Mouse (Mus musculus) mouse trophoblast stem cell (cell line): ENCODE data around the gene Neurod2.

Experiments used
- in situ Hi-C, 2 experiments: fragments of 300-500 bp; cut with MseI, MboI; formaldehyde crosslinking; loops; 2 replicates in 1 of 2; 3 replicates in 1 of 2; pipeline ENCODE4 v1.15.1; 2025

Gene Neurod2

DNA sequence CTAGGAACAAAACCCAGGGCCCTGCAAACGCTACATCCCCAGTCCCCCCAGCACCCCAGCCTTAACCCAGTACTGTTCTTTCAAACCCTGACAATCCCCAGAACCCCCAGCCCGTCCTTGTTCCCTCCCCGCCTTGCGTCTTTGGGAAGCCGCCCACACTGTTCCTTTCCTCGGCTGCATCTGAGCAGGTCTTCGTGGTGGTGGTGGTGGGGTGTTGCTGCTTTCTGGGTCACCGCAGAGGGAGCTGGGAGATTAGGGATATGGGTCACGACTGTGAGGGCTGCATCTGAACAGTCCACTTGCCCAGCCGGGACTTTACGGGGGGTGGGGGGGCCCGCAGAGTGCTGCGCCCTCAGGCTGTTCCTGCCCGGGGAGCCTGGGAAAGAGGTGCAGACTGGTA lies 25.0 kb upstream of the Neurod2 start:
- in situ Hi-C loops = no loop called here

DNA sequence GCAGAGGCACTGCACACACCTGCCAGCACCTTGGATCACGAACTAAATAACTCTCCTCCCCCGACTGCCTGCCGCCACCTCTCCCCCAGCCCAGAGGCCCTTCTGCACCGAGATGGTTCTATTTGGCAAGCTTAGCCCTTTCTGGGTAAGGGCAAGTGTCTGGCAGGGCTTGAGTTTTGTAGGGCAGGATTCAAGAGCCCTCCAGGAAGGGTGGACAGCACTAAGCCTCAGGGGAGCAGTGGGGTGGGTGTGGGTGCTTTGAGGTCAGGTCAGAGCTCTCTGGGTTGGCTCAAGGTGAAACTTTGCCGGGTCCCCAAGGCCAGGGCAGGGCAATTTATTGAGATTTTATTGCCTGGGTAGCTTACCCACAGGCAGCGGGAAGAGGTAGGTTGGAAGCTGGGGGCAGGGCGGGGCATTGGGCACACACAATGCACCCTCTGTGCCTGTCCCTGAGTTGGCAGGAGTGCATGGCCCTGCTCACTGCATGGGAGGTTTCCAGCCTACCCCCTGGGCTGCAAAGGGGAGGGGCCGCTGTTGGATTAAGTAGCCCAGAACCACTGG lies 24.3 kb upstream of the Neurod2 start:
- in situ Hi-C loops = no loop called here

DNA sequence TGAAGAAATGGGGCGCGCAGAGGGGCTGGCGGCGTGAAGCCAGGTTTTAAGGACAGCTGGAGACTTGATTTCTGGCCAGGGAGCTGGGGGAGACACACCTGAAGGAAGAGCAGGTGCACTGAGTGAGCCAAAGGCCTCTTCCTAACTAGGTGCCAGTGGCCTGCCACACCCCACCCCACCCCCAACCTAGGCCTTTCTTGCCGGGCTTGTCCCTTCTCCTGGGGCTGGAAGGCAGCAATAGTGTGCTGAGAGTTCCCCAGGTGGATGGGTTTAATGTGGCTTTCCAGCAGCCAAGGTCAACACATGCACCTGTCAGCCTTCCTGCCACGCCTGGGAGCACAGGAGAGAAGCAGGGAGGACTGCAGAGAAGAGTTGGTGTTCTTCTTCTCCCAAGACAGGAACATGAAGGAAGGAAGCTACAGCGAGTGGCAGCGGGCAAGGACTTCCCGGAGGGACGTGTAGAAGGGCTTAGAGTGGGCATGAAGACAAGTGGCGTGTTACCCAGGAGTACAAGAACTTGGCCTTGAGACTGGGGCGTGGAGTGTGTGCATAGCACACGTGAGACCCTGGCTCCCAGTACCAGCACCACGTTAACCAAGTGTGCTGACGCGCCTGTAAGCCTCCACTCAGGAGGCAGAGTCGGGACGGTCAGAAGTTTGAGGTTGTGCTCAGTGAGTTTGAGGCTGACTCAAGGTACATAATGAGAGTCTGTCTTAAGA lies 23.0 kb upstream of the Neurod2 start:
- in situ Hi-C loops = no loop called here

DNA sequence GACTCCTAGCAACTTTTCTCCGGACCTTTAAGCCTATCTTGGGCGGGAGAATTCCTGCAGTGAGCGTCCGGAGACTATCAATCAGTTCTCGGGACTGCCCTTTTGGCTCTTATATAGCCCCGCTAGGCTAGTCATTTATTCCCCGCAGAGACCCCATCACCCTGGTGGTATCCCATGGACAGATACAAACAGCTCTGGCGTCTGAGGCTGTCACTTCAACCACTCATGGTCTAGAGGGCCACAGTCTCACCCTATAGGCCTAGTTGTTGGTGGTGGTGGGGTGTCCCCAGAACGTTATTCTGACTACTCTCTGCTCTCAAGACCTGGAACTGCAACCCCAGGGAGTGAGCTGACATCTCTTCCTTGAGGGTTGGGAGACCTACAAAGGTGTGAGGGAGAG lies 19.9 kb upstream of the Neurod2 start:
- in situ Hi-C loops = no loop called here

DNA sequence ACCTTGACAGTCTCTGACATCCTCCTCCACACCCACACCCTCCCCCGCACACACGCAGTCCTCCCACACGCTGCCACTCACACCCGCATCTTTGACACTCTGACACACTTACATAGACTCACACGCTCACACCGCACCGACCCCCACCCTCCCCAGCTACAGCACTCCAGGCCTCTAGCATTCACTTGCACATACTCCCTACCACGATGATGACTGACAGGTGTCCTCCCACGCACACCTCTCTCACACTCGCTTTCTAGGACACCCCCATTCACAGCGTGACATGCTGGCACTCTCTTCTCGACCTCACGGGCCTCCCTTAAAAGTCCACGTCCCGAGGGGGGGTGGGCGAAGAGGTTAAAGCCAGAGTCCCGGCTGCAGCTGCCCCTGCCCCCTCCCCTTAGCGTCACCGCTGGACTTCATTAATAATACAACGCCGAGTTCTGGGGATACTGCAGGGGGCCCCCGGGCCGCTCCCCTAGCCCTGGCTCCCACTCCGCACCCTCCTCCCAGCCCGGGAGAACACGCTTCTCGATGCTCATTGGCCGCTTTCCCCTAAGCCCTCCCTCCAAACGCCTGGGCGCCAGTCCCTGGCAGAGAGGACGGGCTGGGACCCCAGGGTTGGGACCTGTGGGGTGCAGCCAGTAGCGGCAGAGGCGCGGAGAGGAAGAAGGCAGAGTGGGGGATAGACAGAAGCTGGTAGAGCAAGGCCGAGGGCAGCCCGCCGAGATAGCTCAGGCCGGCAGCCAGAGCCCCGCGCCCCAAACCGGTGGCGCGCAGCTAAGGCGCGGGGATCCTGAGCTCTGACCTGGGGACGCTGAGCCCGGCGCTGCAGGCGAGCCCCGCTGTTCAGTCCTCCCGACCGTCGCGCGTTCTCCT lies 18.9 kb upstream of the Neurod2 start, which contains the start of gene Ppp1r1b:
Gene Ppp1r1b, plus strand, starts transcription at position 322 of the 879 bp plus-strand sequence.
- in situ Hi-C loops = no loop called here

DNA sequence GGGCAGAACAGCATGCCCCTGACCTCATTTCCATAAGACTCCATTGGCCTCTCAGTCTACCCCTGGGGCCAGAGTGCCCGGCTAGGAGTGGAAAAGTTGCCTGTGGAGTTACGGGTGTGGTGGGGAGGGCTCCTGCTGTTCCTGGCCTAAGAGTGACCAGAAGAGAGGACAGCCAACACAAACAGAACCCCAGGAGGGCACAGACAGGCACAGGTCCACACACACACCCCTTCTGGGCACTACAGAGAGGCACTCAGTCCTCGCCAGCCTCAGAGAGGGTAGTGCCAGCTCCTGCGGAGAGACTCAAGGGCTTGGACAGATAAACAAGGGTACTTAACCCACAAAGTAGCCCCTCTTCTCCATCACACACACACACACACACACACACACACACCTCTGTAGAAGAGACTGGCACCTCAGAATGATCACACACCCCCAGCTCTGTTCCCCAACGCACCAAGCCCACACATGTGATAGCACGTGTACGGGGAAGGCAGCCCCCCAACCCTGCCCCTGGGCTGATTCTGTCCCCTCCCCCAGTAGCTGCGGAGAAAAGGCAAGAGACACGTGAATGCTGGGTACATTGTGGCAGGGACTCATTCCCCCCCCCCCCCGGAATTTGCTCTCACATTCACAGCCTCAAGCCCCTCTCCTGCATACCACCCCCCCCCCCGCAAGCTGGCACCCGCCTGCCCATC lies 18.1 kb upstream of the Neurod2 start:
- in situ Hi-C loops = no loop called here

DNA sequence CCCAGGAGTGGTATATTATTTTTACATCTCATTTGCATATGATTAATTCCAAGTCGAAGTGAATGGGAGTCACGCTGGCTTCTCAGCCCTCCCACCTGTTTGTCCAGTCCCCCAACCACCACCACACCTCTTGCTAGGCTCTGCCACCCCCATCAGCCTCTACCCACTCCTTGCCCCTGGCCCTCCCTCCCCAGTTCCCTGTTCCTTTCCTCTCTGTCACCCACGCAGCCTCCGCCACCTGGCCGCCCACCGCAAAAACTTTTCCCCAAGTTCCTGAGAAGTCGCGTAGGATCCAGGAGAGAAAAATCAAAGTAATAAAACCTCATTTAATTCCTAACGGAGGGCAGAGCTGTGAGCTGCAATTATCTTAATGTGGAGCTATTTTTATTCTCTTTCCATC lies 16.7 kb upstream of the Neurod2 start:
- in situ Hi-C loops = no loop called here

DNA sequence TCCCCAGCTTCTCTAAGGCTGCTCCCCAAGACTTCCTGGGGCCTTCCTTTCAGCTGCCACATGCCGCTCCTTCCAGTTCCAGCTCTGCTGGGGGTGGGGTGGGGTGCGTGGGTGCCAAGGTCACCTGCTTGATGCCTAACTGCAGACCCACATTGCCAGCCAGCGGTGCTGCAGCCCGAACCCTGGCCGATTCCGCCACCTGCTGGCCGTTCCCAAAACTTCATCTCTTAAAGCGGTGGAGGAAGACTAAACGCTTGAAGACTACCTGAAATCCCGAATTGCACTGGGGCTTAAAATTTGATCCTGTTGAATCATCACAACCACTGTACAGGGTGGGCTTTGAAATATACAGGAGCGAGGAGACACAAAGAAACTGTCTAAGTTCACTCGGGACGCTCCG lies 15.8 kb upstream of the Neurod2 start:
- in situ Hi-C loops = no loop called here

DNA sequence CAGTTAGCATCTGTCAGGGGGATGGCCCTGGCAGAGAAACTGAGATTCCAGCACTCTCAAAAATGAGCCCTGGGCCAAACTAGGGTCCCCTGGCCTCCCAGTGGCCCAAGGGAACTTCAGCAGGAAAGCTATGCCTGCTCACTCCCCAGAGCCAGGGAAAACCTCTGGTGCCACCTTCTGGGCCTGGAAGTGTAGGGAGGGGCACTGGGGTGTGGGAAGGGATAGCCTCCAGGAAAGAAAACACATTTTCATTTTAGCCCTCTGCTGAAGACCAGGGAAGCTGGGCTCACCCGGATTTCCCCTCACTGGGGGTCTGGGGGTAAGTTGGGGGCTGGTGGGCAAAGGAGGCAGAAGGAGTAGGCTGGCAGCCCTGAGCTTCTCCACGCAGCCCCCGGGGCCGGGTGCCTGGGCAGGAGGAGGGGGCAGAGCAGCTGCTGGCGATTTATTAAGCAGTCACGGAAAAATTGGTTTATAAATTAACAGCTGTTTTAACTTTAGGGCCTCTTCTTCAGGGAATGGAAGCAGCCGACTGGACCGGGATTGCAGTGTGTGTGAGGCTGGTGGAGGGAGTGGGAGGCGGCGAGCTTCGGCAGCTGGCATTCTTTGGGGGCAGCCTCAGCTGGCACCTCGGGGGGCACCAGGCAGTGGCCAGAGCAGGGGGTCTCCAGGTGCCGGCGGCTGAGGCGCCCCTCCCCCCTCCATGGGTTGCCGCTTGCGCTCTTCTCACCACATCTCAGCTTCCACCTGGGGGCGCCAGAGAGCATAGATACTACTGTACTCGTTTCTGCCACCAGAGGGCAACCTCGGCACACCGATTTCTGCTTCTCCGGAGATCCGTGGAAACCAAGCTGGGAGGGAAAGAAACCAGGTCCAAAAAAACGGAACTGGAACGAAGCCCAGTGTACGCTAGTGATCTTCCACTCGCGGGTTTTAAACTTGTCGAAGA lies 12.8 kb upstream of the Neurod2 start:
- in situ Hi-C loops = no loop called here

DNA sequence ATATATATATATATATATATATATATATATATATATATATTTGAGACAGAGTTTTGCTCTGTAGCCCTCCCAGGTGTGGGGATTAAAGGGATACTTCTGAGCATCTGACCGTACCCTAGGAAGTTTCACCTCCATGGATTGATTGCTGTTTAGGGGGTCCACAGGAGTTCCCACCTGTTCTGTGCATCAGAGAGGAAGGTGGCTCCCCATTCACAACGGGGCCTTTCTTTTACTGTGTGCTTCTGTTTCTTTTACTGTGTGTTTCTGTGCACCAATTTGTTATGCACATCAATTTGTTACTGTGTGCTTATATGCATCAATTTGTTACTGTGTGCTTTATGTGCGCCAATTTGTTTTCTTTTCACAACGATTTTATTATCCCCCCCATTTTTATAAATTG lies 11.7 kb upstream of the Neurod2 start:
- in situ Hi-C loops = no loop called here

DNA sequence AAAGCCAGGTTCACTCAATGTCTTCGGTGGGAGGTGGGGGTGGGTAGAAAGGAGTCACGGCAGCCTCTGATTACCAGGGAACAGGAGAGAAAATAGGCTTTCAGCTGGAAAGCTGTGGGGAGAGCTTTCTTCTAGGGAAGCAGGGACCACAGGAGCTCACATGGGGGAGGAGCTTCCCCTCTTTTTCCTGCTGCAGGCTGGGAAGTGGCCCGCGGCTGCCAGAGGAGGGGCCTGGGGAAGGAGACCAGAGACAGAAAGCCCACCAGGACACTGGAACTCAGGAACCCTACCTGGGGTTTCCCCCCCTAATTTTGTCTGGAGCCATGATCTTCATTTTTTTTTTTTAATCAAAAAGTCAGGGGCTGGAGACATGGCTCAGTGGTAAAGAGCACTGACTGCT lies 11.1 kb upstream of the Neurod2 start:
- in situ Hi-C loops = no loop called here

DNA sequence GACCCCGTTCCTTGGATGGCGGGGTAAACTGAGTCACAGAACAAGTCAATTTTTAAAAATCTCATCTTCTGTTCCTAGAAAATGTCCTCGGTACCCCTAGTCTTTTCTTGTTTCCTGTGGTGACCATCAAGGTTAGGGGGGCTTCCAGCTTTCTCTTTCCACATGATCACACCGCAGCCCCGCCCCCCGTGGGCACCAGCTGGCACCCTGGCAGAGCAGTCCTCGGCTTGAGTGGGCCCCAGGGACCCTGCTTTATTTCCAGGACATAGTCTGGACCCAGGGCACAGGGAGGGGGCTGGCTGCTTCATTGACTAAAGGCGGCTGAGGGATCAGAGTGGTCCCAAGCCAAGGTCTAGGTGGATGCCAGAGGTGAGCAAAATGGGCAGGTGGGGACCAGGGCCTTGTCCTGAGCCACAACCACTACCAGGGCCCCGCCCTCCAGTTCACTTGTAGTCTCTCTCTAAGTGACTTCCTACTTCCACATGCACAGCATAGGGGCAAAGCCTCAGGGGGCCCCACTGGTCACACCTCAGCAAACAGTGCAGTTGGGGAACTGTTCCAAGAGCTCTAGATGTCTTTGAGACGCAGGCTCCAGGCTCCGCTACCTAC lies 10.3 kb upstream of the Neurod2 start:
- in situ Hi-C loops = no loop called here

DNA sequence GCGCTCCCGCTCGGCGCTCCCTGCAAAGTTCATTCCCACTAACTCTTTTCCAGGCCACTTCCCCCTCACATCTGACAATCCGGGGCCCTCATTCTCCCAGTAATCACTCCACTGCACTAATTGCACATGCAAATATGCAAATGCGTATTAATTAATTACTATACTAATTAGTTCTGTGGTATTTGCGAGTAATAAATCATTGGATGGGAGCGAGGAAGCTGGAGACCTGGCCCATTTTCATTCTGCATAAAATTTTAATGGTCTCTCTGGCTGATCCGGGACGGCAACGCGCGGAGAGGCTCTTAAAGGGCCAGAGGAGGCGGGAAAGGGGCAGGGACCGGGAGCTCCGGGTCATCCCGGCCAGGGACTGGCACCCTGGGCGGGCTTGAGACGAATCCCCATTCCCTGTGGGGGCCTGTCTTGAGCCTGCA lies 9.6 kb upstream of the Neurod2 start:
- in situ Hi-C loops = no loop called here

DNA sequence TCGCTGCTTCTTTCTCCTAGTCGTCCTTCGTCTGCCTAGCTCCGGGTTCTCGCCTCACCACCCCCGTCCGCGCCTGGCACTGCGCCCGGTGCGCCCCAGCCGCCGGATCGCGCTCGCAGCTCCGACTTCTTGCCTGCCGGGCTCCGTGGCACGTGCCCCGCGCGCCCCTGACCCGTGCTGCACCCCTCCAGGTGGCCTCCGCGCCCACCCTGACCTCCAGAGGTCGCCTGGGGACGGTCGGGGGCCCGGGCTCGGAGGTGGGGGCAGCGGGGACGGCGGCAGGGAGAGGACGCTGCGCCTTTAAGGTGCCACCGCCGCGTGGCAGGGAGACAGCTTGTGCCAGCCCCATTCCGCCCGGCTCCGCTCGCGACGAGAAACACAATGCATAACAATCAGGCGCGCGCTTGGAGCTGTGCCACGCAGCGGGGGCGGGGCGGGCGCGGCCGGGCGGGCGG lies 9.1 kb upstream of the Neurod2 start:
- in situ Hi-C loops = no loop called here

DNA sequence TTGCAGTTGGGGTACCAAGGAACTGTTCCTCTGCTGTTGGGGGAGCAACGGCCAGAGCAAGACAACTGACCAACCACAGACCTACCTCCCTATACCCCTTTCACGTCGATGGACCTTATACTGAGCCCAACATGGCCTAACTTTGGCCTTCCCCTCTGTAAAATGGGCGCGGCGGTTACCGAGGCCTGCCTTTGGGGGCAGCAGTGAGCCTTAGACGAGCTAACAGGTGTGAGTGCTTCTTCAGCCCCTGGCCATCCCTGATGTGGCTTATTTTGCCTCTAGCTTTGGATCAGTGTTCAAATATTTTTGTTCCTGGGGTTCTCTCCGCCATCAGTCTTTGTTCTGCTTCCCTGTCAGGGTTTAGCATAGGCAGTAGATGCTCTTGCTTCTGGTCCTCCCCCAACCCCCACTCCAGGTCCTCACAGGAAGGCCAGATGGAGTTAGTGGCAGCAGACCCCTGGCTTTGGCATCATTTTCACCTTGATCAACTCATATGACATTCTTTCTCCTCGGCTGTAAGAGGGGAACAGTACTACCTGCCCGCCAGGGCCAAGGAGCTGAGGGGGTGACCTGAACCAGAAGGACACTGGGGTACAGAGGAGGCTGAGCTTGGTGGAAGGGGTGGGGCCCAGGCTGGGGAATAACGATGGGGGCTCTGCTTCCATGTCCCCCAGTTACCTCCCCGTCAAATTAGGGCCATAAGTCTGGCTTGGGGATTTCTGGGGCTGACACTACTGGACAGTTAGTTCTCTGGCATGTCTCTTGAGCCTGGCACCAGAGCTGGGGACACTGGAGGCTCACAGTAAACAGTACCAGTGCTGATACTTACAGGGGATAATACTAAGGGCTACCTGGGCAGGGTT lies 7.0 kb upstream of the Neurod2 start:
- in situ Hi-C loops = no loop called here

DNA sequence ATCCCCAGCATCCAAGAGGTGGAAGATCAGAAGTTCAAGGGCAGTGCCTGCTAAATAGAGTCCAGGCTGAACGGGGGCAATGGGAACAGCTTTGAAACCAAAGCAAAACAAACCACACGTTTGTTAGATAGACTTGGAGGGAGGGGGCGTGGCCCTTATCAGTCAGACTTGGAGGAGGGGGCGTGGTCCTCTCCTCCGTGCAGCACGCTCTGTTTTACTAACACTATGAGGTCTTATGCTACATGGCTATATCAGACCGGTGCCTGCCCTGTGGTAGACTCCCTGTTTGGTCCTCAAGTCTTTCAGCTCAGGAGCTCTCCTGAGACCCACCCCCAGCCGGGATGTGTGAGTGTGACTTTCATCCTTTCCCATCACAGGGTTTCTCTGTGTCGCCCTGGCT lies 5.8 kb upstream of the Neurod2 start:
- in situ Hi-C loops = no loop called here

DNA sequence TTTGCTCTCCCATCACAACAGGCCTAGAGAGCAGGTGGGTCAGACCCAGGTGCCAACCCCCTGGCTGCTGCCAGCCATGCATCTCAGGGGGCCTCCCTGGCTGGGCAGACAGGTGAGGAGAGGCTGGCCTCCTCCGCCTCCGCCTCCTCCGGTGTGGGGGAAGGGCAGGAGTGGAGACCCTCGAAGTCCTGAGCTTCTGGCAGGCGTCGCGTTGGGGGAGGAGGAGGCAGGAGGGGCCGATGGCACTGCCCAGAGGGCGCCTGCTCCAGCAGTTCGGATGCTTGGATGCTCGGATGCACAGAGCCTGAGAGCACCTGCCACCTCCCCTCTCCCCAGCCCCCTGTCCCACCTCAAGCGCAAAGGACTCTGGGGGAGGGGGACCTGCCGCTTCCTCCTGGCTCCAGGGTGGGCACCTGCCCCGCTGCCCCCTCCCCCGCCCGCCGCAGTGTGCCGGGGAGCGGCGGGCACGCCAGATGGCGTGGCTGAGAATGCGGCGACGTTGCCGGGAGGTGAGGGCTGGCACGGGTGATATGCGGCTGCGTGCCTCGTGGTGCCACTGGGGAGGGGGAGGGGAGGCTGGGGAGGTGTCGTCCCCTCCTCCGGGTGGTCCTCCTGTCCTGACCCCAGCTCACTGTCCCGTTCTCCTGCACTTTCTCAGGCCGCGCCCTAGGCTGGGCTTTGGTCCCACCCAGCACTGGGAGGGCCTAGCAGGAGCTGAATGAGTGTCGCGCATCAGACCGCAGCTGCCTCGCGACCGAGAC lies 4.7 kb upstream of the Neurod2 start:
- in situ Hi-C loops = no loop called here

DNA sequence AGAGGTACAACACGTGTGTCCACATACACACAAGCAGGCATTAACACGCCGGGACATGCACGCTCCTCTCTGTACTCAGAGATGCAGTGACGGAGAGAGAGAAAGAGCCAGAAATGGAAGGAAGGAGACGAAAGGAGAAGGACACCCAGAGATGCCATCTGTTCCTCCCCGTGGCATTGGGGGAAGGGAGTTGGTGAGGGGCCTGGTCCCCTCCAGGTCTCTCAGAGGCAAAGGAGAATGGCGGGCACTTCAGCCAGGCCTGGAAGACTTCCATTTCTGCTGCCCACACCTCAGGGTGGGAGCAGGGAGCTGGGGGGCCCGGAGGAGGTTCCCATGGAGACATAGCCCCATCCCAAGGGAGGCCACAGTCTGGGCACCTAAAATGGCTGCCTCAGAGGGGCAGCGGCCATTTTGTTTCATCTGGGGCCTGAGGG lies 3.8 kb upstream of the Neurod2 start:
- in situ Hi-C loops = no loop called here

DNA sequence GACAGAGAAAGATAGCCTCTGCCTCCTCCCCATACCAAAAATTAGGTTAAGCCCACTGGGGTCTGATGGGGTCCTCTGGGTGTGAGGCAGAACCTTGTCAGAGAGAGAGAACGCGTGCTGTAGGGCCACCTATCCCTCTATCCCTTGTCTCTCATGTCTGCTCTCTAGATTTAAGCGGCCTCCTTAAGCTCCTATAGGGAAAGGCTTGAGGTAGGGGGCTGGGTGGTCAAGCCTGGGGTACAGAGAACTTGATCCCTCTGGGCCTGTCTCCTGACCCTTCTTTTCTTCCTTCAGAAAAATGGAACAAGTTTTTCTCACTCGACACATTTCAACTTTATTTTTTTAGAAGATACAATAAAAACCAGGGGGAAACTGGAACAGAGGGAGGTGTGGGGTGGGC lies 3.4 kb upstream of the Neurod2 start:
- in situ Hi-C loops = no loop called here
